Mouse (Mus musculus) intestine, postnatal 0 days (tissue): ENCODE data around the gene Map9. TPM values are rescaled to one million over a fixed set of nuclear protein-coding genes. Genes with fewer than 3 reads are reported as not detected.
"Not testable (repeated sequence)": the region's sequence is repeated elsewhere in the genome, so short reads cannot be mapped to it uniquely, and the experiment has no call there.

ENCODE experiments used
- ATAC-seq: fragments of 200-750 bp; cut with Nextera tagmentation; 2 replicates; pipeline ENCODE4 v1.8.0; 2017; ENCODE audit warnings: mild to moderate bottlenecking, moderate TSS enrichment, moderate library complexity
- H3K27ac ChIP-seq: fragments of 300-500 bp; sonication (generic); 2 replicates; pipeline ENCODE4 v1.5.1; 2014; ENCODE audit warnings: mild to moderate bottlenecking, low read depth, low read length, moderate library complexity
- H3K27me3 ChIP-seq: fragments of 300-500 bp; sonication (generic); replicated peaks from 2 replicates; pipeline ENCODE4 v1.6.1; 2014; ENCODE audit warnings: low read length, mixed read lengths; ENCODE audit not compliant: control insufficient read depth, insufficient read depth
- H3K36me3 ChIP-seq: fragments of 300-500 bp; sonication (generic); 2 replicates; pipeline ENCODE4 v1.6.1; 2014; ENCODE audit warnings: mild to moderate bottlenecking, moderate library complexity; ENCODE audit not compliant: control insufficient read depth, insufficient read depth
- H3K4me1 ChIP-seq: fragments of 300-500 bp; sonication (generic); replicated peaks from 2 replicates; pipeline ENCODE4 v1.6.1; 2014; ENCODE audit warnings: antibody characterized with exemption, low read length, mixed read lengths; ENCODE audit not compliant: control insufficient read depth, insufficient read depth
- H3K4me2 ChIP-seq: fragments of 300-500 bp; sonication (generic); replicated peaks from 2 replicates; pipeline ENCODE4 v1.6.1; 2014; ENCODE audit warnings: low read depth, mild to moderate bottlenecking, moderate library complexity
- H3K4me3 ChIP-seq: fragments of 300-500 bp; sonication (generic); 2 replicates; pipeline ENCODE4 v1.5.1; 2014; ENCODE audit warnings: low read depth, low read length
- H3K9ac ChIP-seq: fragments of 300-500 bp; sonication (generic); 2 replicates; pipeline ENCODE4 v1.6.1; 2014; ENCODE audit warnings: mild to moderate bottlenecking, low read depth, low read length
- H3K9me3 ChIP-seq: fragments of 300-500 bp; sonication (generic); 2 replicates; pipeline ENCODE4 v1.6.1; 2016; ENCODE audit warnings: mixed run types; ENCODE audit not compliant: control insufficient read depth
- CTCF ChIP-seq: sonication (generic); IDR thresholded peaks from 2 replicates; pipeline ENCODE4 v1.5.1; 2016; ENCODE audit warnings: low read depth, mild to moderate bottlenecking, control low read depth, antibody characterized with exemption, moderate library complexity
- WGBS: fragments of 180-500 bp; shearing (Covaris S2); extraction: QIAGEN DNeasy Blood & Tissue Kit; methylation state at CpG from one replicate; pipeline ENCODE4 v1.1.7; 2014; 5-methylcytosine and 5-hydroxymethylcytosine counted together
- polyA plus RNA-seq: library from polyadenylated mRNA; unstranded; fragments of >200 nt; fragmentation: Nextera tagmentation; extraction: Ambion mirVana; gene quantifications from 2 replicates; pipeline ENCODE4 v1.2.1, GENCODE M21; 2015

The Map9 gene
- 2.2 and 3.3 TPM in 2 replicates for polyA plus RNA-seq

DNA sequence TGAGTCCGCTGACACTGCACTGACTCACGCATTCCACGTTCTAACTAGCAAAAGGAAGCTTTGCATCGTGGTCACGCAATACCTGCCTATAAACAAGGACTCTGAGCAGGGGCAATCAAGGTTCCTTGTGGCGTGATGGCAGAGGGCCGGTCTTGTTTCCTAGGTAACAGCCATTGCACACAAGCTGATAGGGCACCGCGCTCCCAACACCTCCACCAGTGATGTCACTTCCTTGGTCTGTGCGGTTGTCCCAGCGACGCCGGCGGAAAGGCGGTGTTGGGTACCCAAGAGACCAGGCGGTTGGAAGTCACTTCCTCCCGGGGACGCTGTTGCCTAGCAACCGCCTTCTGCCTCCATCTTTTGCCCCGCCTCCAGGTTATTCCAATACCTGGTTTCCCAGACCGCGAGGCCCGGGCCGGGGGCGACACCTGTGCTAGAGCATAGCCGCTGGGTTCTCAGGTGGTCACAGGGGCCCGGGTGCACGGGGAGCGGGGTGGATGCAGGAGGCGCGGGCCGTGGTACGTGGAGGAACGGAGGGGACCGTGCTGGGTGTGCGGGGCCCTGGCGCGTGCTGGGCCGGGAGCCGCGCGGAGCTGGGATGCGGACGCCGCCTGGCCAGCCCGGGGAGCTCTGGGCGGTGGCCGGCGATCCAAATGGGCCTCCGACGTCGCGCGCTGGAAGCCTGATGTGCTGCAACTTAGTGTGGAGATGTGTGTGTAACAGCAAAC lies at the start of gene Map9:
Map9 (plus strand) TSS at position 248 of the 728 bp plus-strand sequence.
- H3K9ac ChIP-seq = no peak within 1 kb of the TSS
- 1% methylated on average over 45 of the region's 54 CpGs for WGBS
- H3K4me2 ChIP-seq = peak within 1 kb of the TSS; percentile 84
- peaks cover 5% of the 10 kb centered on the region; the same call in 1 of the 2 replicates for H3K4me1 ChIP-seq
- H3K27me3 ChIP-seq = no peaks in the 10 kb centered on the region
- H3K36me3 ChIP-seq = no peaks in the 10 kb centered on the region
- peak within 1 kb of the TSS; percentile 43 for H3K4me3 ChIP-seq
- H3K27ac ChIP-seq = no peak within 1 kb of the TSS
- no peaks in the 10 kb centered on the region for H3K9me3 ChIP-seq
- TF ChIP-seq CTCF = no peak; the same call in 1 of the 2 replicates
- ATAC-seq = peak; percentile 100

DNA sequence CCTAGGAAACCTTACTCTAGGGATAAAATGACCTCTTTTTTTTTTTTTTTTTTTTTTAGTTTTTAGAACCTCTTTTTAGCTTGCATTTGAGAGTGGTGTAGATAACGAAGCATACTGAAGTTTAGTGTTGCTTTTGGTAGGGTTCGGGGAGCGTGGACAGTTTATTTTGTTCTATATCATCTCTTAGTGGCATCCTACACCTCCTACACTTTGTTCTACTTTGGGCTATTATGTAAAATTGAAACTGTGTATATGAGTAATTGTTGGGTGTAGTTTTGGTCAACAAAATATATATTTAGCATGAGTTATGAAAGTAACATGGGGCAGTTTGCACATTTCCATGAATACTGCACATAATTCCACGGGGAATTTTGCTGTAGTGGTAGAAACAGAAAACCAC lies 42.1 kb upstream of the Map9 start:
- no peak for TF ChIP-seq CTCF
- H3K9ac ChIP-seq = no peak overlapping the region
- 85% methylated on average over 4 of the region's 4 CpGs for WGBS
- no peak overlapping the region for H3K4me3 ChIP-seq
- no peaks in the 10 kb centered on the region for H3K4me1 ChIP-seq
- no peak overlapping the region for H3K27ac ChIP-seq
- H3K27me3 ChIP-seq = no peaks in the 10 kb centered on the region
- no peak for ATAC-seq
- H3K4me2 ChIP-seq = no peak overlapping the region
- H3K36me3 ChIP-seq = no peaks in the 10 kb centered on the region
- no peaks in the 10 kb centered on the region for H3K9me3 ChIP-seq

DNA sequence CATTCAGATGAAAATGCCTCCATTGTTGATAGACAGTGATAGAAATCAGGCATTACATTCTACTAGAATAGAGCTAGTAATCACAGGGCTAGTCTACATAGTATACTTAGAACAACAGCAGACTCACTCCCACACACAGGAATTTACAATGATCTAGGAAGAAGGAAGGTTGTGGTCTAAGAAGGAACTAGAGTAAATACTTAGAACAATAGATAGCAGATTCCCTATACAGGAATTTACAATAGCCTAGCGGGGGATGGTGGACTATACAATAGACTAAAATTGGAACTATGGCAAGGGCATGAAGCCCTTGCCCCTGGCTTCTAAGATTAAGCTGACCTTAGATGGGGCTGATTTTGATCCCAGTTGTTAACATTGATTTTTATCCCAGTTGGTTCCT lies 31.1 kb upstream of the Map9 start:
- WGBS = 90% methylated on average over 1 of the region's 1 CpGs
- not testable (repeated sequence) for H3K9me3 ChIP-seq, H3K9ac ChIP-seq, ATAC-seq, H3K4me1 ChIP-seq, H3K27me3 ChIP-seq, H3K27ac ChIP-seq, H3K36me3 ChIP-seq, H3K4me3 ChIP-seq, H3K4me2 ChIP-seq

DNA sequence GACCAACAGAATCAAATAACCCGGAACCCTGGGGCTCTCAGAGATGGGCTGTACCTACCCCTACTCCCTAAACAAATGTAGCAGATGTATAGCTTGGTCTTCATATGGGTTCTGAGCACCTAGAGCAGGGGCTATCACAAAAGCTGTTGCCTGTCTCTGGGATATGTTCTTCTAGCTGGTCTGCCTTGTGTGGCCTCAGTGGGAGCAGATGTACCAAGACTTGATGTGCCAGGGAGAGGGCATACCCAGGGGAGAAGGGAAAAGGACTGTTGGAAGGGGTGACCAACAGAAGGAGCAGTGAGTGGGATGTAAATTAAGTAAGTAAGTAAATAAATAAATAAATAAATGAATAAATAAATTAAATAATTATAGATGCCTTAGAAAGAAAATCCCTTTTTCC lies 25.8 kb upstream of the Map9 start:
- Histone ChIP-seq H3K27me3 (no peaks in the 10 kb centered on the region), H3K36me3 (no peaks in the 10 kb centered on the region), H3K9me3 (no peaks in the 10 kb centered on the region), H3K4me2 (no peak overlapping the region), H3K27ac (no peak overlapping the region), H3K4me3 (no peak overlapping the region), H3K4me1 (no peaks in the 10 kb centered on the region), H3K9ac (no peak overlapping the region)
- WGBS = 87% methylated on average over 1 of the region's 1 CpGs
- no peak for ATAC-seq
- no peak for TF ChIP-seq CTCF

DNA sequence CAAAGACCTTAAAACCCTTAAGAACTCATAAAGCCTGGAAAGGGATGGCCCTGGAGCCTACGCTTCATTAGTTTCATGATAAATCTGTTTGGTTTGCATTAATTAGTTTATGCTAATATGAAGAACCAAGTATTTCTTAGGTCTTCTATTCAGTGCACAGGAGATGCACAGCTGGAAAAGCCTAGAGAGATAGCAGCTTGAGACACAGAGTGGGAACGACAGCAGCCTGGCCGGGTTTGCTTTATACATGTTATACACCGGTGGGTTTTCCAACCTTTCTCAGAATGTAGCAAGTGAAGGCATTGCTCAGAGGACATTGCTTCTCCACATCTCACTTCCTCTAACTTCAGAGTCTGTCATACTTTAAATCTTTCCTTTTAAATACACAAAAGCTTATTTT lies 25.3 kb upstream of the Map9 start:
- H3K4me1 ChIP-seq = no peaks in the 10 kb centered on the region
- WGBS = 70% methylated on average over 4 of the region's 4 CpGs
- no peaks in the 10 kb centered on the region for H3K9me3 ChIP-seq
- H3K4me3 ChIP-seq = no peak overlapping the region
- no peak for TF ChIP-seq CTCF
- H3K36me3 ChIP-seq = no peaks in the 10 kb centered on the region
- H3K27ac ChIP-seq = no peak overlapping the region
- no peak for ATAC-seq
- H3K4me2 ChIP-seq = no peak overlapping the region
- no peaks in the 10 kb centered on the region for H3K27me3 ChIP-seq
- H3K9ac ChIP-seq = no peak overlapping the region

DNA sequence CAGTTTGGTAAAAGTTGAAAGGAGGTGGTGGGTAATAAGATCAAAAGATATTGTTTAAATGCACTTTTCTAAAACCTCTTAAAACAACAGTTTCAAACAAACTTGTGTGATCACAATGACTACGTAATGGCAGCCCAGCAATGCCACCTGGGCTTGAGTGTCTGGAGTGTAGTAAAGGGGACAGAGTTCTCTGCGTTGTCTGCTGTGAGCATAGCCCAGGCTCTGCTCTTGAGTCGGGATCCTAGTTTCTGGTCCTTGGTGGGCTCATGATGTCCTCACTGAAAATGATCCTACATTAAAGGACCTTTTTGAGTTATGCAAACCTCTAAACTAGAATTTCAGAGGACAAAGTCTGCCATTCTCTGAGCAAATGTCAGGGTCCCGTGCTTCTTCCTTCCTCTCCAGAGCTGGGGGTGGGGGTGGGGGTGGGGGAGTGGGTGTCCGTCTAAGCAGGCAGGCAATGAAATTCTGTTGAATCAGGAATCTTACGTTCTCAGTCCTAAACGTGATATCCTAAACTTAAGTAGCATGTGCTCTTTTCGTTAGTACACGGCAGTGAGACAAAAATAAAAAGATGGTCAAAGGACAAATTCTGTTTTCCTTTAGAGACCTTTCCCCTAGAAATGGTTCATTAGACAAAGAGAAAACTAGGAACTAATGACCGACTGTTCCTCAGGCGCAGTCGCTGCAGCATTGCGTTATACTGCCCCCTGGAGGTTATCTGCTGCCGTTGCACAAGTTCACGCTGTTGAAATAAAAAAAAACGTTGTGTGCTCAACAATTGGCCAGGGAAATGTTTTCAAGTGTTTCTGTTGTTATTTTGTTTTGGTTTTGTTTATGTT lies 24.5 kb upstream of the Map9 start:
- ATAC-seq = no peak
- WGBS = 8% methylated on average over 16 of the region's 16 CpGs
- no peaks in the 10 kb centered on the region for H3K9me3 ChIP-seq
- H3K4me2 ChIP-seq = peak overlapping the region; percentile 54
- peak overlapping the region; percentile 18; the same call in 1 of the 2 replicates for H3K4me3 ChIP-seq
- H3K27me3 ChIP-seq = no peaks in the 10 kb centered on the region
- no peak overlapping the region for H3K9ac ChIP-seq
- H3K27ac ChIP-seq = no peak overlapping the region
- TF ChIP-seq CTCF = peak; percentile 96
- no peaks in the 10 kb centered on the region for H3K36me3 ChIP-seq
- H3K4me1 ChIP-seq = no peaks in the 10 kb centered on the region
